Mouse (Mus musculus): ENCODE data around the gene Vps18.

DNA sequence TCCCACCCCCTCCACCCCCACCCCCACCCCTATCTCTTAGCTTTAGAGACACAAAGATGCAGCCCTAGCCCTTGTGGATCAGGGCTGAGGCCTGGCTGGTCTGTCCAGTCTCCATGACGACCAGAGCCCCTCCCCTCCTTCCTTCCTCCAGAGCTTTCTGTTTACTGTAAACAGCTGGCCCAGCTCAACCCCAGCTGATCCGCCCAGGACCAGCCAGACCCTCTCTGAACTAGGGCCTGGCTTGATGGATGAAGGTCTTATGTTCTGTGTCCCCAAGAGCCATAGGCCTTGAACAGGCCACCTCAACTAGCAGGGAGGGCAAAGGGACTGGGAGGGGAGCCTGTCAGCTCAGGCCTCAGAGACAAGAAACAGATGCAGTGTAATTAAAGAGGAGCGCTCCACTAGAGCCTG is 16.3 kb downstream of the Vps18 start:
- TF ChIP-seq POLR2A (IDR thresholded peaks at IDR 0.05; ENCODE audit: extremely low read depth, insufficient read depth, low read length) (no peak), CTCF (IDR thresholded peaks at IDR 0.05; ENCODE audit: extremely low read depth, insufficient read depth, low read length) (no peak)

Measured in cortical plate, adult 2 months (tissue).